Mouse (Mus musculus) right cerebral cortex, postnatal 4 days (tissue): Measurements from ENCODE around the gene Dlgap1.

Source experiments
- DNase-seq: peaks from one replicate; pipeline ENCODE4 v3.0.0-alpha.2; 2022

Gene Dlgap1

DNA sequence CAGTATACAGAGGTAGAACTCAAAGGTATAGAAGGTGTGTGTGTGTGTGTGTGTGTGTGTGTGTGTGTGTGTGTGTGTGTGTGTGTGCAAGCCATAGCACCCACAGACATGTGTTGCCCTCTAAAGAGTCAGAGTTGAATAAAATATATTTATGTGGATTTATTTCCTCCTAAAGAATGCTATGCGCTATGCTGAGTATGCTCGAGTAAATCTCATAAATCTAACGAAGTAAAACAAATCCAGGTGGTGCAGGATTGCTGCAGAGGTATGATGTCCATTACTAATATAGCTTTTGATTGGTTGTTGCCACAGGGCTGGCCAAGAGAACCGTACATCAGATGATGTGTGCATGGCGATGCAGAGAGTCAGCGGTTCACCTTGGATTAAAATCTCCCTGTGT lies 222.4 kb downstream of the Dlgap1 start:
- DNase-seq, result no peak

DNA sequence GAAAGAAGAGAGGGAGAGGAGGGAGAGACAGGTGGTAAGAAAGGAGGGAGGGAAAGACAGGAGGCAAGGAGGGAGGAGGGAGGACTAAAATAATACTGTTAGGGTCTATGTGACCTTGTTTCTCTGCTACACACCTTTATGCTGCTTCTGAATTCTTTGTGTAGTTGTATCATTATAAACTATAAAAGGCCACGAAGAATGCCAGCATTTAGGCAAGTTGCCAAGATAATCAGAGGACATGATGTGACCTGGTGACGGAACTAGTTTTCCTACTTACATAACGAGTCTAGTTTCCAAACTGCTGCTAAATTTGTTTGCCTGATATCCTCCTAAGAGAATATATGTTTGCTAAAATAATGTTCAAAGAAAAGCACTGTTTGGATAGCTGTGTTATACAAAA lies 254.0 kb downstream of the Dlgap1 start:
- no peak for DNase-seq

DNA sequence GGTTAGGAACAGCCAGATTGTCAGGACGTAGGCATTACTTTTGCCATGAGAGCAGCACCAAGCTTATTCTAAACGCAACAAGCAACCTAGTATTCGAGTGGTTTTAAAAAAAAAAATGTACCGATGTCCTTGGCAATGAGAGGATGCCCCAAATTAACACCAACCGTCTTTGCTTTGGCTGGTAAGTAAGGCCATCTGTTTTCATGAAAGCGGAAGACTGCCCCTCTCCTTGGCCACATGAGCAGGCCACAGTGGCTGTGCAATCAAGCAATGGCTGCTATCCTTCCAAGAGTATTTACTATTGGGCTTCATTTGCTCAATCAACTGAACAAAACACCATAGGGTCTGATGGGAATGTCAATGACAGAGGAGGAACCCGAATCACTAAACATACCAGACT lies 278.5 kb downstream of the Dlgap1 start:
- DNase-seq, result no peak

DNA sequence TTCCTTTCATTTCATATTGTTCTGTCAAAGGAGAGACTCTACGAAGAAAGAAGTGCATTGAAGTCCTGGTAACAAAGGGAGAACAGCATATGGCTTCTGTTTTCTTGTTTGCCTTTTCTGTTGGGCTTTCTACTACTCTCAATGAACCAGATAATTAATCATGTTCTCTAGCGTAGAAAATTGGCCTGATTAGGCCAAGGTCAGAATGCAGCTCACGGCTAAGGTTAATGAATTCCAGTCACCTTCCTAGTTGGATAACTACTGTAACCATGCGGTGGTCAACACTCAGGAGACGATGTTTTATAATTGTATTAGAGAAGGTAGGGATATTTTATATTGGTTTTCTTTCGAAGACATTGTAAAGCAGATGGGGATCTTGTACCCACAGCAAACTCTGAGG lies 279.4 kb downstream of the Dlgap1 start:
- no peak for DNase-seq

- no peak for DNase-seq
Observed at GRCm38 (mm10) chr17:70252476-70252875, 283.6 kb downstream of the Dlgap1 start.

DNA sequence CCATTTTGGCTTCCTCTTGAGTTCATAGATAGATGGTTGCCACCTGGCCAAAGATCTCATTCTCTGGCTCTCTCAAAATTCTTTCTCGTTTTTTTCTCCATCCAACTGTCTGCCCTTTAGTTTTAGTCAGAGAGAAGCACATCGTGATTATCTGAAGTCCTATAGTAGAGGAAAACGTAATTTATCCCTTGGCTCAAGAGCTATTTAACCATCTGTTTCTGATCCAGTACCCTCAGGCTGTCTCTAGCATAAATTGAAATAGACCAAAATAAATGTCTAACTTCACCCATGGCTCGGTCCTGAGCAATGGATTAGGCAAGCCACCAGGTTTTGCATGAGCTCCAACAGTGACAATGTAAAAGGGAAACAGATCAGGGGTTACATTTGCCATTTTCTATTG lies 287.5 kb downstream of the Dlgap1 start:
- no peak for DNase-seq

DNA sequence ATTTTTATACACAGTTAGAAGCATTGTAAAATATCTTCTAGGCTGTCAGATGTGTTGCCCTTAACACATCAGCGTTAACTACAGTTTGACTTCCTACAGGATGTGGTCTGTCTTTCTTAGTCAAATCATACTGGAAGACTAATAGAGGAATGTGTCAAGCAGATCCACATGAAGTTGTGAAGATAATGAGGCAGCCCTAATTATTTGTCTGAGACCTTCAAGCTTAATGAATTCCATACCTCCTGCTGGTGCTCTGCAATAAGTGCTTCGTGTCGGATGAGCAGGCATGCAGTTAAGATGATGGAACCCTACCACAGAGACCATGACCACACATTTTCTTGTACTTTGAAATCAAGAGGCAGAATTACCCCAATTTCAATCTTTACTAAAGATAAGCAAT lies 294.3 kb downstream of the Dlgap1 start:
- no peak for DNase-seq

- DNase-seq, result no peak
Observed at GRCm38 (mm10) chr17:70272125-70272524, 303.3 kb downstream of the Dlgap1 start.

GRCm38 (mm10) chr17:70287708-70288107 lies 318.8 kb downstream of the Dlgap1 start:
- no peak for DNase-seq

GRCm38 (mm10) chr17:70294106-70294505 lies 325.2 kb downstream of the Dlgap1 start:
- DNase-seq, result no peak

GRCm38 (mm10) chr17:70301941-70302478 lies 333.1 kb downstream of the Dlgap1 start:
- no peak for DNase-seq

DNA sequence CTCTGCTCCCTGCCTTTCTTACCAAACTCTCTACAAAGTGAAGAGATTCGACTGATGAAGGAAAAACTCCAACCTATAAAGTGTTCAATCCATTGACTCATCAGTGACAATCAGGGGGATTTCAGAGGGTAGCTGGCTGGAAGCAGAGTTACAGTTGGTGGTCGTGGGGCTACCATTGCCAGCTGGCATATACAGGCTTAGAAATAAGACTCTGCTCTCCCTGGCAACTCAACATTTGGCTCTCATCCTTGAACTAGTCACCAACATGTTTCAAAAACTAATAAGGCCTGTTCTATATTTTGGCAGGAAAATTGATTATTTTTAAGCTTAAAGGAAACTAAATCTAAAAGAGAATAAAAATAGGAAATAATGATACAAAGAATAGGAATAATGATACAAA lies 333.8 kb downstream of the Dlgap1 start:
- DNase-seq, result no peak

DNA sequence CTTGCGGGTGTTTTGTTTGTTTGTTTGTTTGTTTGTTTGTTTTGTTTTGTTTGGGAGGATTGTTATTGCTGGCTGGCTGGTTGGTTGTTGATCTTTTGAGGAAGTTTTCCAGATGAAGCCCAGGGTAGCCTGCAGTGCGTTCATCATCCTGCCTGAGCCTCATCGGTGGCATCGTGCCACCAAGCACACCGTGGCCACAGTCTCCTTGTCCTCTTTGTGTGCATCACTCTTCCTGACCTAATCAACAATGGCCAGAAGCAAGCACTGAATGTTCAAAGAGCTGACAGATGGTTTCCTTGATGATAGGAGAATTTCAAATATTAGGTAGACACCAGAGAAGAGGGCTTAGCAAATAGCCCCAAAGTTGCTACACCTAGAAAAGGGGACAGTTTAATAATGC lies 336.1 kb downstream of the Dlgap1 start:
- DNase-seq, result no peak

- DNase-seq, result no peak
Observed at GRCm38 (mm10) chr17:70307418-70308176, 338.7 kb downstream of the Dlgap1 start.

GRCm38 (mm10) chr17:70308364-70309231 lies 339.7 kb downstream of the Dlgap1 start:
- DNase-seq, result peak; percentile 19

DNA sequence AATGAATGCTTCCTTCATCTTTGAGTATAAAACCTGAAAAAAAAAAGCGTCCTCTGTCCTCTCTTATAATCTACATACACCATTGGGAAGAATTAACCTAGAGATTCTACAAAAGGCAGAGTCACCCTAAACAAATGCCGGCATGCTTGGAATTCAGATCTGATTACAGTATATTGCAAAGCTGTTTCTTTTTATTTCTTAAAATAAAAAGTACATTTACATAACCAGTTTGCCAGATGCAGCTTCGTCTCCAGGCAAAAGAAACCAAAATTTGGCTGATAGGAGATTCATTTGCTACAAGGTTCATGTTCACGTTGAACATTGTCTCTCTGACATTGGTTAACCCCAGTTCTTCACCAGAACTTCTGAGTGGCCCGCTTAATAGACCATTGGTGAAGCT lies 347.5 kb downstream of the Dlgap1 start:
- DNase-seq, result no peak

DNA sequence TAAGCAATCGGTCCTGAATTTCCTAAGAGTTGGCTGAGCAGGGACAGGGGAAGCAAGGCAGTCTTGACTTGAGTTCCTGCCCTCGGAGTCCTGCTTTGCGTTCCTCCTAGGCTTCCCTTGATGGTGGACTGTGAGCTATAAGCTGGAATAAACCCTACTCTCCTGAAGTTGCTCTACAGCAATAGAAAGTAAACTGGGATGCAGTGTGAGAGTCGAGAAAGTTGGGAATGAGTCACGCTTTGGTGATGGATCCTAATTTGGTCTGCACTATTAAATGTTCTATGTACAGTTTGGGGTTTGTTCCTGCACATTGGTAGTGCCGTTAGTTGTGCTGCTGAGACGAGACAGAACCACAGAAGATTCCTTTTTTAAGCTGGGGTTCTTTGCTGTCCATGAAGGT lies 348.9 kb downstream of the Dlgap1 start:
- DNase-seq, result no peak

GRCm38 (mm10) chr17:70321976-70322375 lies 353.1 kb downstream of the Dlgap1 start:
- no peak for DNase-seq

GRCm38 (mm10) chr17:70333440-70333839 lies 364.6 kb downstream of the Dlgap1 start:
- DNase-seq, result no peak

DNA sequence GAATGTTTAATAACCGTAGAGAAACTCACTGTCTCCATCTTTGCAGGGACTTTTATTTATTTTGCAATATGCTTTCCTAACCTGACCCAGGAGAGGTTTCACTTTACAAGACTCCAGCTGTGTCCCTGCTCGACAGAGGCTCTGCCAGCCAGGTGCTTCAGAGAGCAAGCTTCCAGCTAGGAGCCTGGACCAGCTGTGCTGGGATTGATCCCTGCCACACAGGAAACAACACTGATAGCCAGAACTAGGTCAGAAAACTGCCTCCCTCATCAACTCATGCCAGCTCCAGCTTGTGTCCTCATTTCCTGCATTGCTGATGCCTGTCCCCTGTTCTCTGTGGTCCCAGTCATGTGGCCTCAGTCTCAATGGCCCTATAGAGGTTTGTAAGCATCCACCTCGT lies 365.3 kb downstream of the Dlgap1 start:
- DNase-seq, result no peak

DNA sequence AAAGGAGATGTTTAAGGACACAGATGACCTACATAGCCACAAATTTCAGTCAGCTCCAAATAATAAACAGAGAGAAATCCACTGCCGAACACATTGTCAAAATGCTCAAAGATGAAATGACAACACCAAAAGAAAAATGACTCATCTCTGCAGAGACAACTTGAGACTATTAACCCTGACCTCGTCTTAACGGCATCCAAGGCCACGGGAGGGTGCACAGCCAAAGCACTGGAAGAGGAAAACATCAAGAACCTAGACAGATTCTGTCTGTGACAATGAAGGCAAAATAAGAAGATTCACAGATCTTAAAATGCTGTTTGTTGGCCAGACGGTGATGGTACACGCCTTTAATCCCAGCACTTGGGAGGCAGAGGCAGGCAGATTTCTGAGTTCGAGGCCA lies 370.9 kb downstream of the Dlgap1 start:
- no peak for DNase-seq

DNA sequence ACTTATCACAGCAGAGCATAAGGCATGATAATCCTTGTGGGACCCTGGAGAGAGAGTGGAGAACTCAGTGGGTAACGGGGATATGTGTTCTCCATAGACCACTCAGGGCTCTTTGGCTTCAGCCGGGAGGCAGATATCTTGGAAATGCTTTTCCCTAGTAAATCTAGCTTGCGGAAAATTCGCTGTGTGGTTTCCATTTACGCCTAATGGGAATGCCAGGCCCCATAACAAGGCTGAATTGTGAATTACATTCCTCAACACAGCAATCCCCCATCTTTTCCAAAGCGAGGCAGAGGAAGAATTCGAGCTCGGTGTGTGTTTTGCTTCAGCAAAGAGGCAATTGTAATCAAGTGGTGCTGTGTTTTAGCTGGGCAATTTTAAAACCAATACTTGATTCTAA lies 372.4 kb downstream of the Dlgap1 start:
- no peak for DNase-seq

DNA sequence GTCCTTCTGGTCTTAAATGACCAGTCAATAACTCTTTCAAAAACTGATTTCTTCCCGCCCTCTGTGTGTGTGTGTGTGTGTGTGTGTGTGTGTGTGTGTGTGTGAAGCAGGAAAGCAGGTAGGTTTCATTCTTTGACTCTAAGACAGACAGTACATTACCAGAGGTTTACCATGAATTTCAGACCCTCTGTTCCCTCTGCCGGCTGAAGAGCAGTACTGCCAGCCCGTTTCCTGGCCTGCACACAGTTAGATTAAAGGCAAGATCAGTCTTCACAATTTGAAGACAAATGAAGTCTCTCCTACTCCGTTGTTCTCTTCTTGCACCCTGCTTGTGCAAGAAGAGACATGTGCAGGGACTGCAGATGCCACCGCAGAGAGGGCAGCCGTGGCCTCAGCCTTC lies 373.0 kb downstream of the Dlgap1 start:
- peak; percentile 28 for DNase-seq

- no peak for DNase-seq
Observed at GRCm38 (mm10) chr17:70347403-70347802, 378.5 kb downstream of the Dlgap1 start.
